Mouse (Mus musculus) lung, embryonic 15.5 days (tissue): ENCODE measurements at regions not wholly inside any gene's neighbourhood (a gene's known extent, or its start where the extent isn't known, plus 50 kb on each side); places are given as distances from the start of the nearest gene placed in this dataset.
"Not testable (repeated sequence)": the region's sequence is repeated elsewhere in the genome, so short reads cannot be mapped to it uniquely, and the experiment has no call there.

ENCODE experiments used
- ATAC-seq: fragments of 200-750 bp; cut with Nextera tagmentation; 2 replicates; pipeline ENCODE4 v1.8.0; 2017; ENCODE audit warnings: moderate number of reproducible peaks, borderline replicate concordance; ENCODE audit not compliant: low FRiP score, low TSS enrichment; ENCODE audit errors: extremely low read depth
- H3K27ac ChIP-seq: fragments of 300-500 bp; sonication (generic); 2 replicates; pipeline ENCODE4 v1.5.1; 2015; ENCODE audit warnings: moderate library complexity, mild to moderate bottlenecking, inconsistent platforms
- H3K27me3 ChIP-seq: fragments of 300-500 bp; sonication (generic); 2 replicates; pipeline ENCODE4 v1.6.1; 2015; ENCODE audit warnings: inconsistent platforms
- H3K36me3 ChIP-seq: fragments of 300-500 bp; sonication (generic); 2 replicates; pipeline ENCODE4 v1.6.1; 2015; ENCODE audit warnings: inconsistent platforms
- H3K4me1 ChIP-seq: fragments of 300-500 bp; sonication (generic); 2 replicates; pipeline ENCODE4 v1.6.1; 2015; ENCODE audit warnings: inconsistent platforms
- H3K4me2 ChIP-seq: fragments of 300-500 bp; sonication (generic); 2 replicates; pipeline ENCODE4 v1.6.1; 2015; ENCODE audit warnings: inconsistent platforms, mild to moderate bottlenecking, moderate library complexity
- H3K4me3 ChIP-seq: fragments of 300-500 bp; sonication (generic); 2 replicates; pipeline ENCODE4 v1.5.1; 2015; ENCODE audit warnings: mild to moderate bottlenecking, inconsistent platforms
- H3K9ac ChIP-seq: fragments of 300-500 bp; sonication (generic); 2 replicates; pipeline ENCODE4 v1.6.1; 2015; ENCODE audit warnings: inconsistent platforms
- H3K9me3 ChIP-seq: fragments of 300-500 bp; sonication (generic); 2 replicates; pipeline ENCODE4 v1.6.1; 2016; ENCODE audit warnings: inconsistent platforms
- WGBS: fragments of 180-500 bp; shearing (Covaris S2); methylation state at CpG from one replicate; pipeline ENCODE4 v1.1.7; 2015; 5-methylcytosine and 5-hydroxymethylcytosine counted together

GRCm38 (mm10) chr7:83450346-83450745, 134.4 kb upstream of the Tmc3 start:
- Histone ChIP-seq H3K9ac (no peak overlapping the region), H3K4me1 (peaks cover 7% of the 10 kb centered on the region; the same call in 1 of the 2 replicates), H3K9me3 (no peaks in the 10 kb centered on the region), H3K4me2 (no peak overlapping the region), H3K27ac (no peak overlapping the region), H3K36me3 (no peaks in the 10 kb centered on the region), H3K4me3 (no peak overlapping the region), H3K27me3 (no peaks in the 10 kb centered on the region)
- ATAC-seq: no peak
- WGBS: 56% methylated on average over 3 of the region's 3 CpGs

DNA sequence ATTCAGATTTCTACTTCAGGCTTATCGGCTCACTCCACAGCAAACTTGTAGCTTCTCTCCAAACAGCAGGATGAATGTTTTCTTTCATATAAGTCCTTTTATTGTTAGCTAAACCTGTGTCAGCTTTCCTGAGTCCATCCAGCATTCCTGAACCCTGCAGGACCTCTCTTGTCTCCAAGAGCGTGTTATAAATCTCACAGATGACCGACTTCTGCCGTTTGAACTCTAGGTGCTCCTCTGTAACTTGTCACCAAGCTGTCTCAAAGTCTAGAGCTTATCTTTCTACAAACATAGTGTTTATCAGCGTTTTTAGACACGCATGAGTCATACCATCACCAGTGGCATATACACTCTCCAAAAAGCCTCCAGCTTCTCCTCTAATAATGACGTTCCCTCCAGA, 132.4 kb upstream of the Tmc3 start:
- Histone ChIP-seq H3K36me3 (no peaks in the 10 kb centered on the region), H3K27ac (no peak overlapping the region), H3K4me2 (no peak overlapping the region), H3K9ac (no peak overlapping the region), H3K9me3 (no peaks in the 10 kb centered on the region), H3K4me3 (no peak overlapping the region), H3K27me3 (no peaks in the 10 kb centered on the region), H3K4me1 (0 out of 2 replicates have a peak, but pooled peaks cover 3% of the 10 kb centered on the region)
- WGBS: 7% methylated on average over 7 of the region's 7 CpGs
- no peak for ATAC-seq

DNA sequence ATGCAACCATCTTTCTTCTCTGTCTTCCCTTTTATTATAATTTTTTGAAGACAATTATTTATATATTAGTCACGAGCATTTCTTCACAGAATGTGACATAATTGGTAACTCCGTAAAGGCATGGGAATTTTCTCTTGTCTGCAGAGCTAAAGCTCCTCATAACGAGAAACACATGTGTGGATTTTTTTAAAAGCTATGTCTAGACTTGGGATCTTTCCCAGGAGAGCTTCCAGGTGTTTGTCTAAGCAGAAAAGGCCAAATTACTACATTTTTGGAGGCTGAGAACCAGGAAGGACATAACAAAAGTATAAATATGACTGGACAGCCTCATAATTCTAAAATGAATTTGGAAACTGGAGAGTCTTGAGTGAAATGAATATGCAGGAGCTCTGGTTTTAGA, 125.2 kb upstream of the Tmc3 start:
- 56% methylated on average over 3 of the region's 3 CpGs for WGBS
- H3K4me3 ChIP-seq: no peak overlapping the region

GRCm38 (mm10) chr7:83467006-83467405, 117.7 kb upstream of the Tmc3 start:
- Histone ChIP-seq H3K27me3 (no peaks in the 10 kb centered on the region), H3K4me3 (no peak overlapping the region), H3K9me3 (no peaks in the 10 kb centered on the region), H3K27ac (no peak overlapping the region), H3K4me2 (no peak overlapping the region), H3K36me3 (no peaks in the 10 kb centered on the region), H3K9ac (no peak overlapping the region), H3K4me1 (no peaks in the 10 kb centered on the region)
- 65% methylated on average over 8 of the region's 8 CpGs for WGBS
- ATAC-seq: no peak

More for the DNA sequence above, 125.2 kb upstream of the Tmc3 start:
- H3K9ac ChIP-seq: no peak overlapping the region
- H3K4me1 ChIP-seq: no peaks in the 10 kb centered on the region
- H3K27ac ChIP-seq: no peak overlapping the region
- H3K36me3 ChIP-seq: no peaks in the 10 kb centered on the region
- ATAC-seq: no peak
- H3K27me3 ChIP-seq: no peaks in the 10 kb centered on the region
- no peak overlapping the region for H3K4me2 ChIP-seq
- no peaks in the 10 kb centered on the region for H3K9me3 ChIP-seq

DNA sequence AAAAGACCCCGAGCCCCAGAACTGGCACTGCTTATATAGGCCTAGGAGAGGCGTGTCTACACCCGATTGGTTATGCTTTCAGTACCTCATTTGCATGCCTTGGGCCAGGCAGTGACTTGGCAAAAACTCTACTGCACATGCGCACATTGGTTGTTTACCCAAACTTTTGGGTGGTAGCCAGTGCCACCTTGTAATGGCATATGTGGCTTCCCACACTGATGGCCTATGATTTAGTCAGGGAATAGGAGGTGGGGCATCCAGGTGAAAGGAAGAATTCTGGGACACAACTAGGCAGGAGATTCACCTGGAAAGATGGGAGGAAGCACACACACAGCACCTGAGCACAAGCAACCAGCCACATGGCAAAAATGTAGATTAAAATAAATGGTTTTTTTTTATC, 114.9 kb upstream of the Tmc3 start:
- H3K4me3 ChIP-seq, ATAC-seq, H3K9me3 ChIP-seq, H3K9ac ChIP-seq, H3K27ac ChIP-seq, H3K27me3 ChIP-seq, H3K36me3 ChIP-seq, H3K4me2 ChIP-seq, H3K4me1 ChIP-seq: not testable (repeated sequence)
- 88% methylated on average over 4 of the region's 4 CpGs for WGBS

- peaks cover 13% of the 10 kb centered on the region for H3K4me1 ChIP-seq
- no peak for ATAC-seq
- H3K4me3 ChIP-seq: no peak overlapping the region
- 86% methylated on average over 2 of the region's 2 CpGs for WGBS
- H3K9ac ChIP-seq: no peak overlapping the region
- no peak overlapping the region for H3K4me2 ChIP-seq
- H3K27me3 ChIP-seq: no peaks in the 10 kb centered on the region
- H3K36me3 ChIP-seq: no peaks in the 10 kb centered on the region
- H3K9me3 ChIP-seq: no peaks in the 10 kb centered on the region
- H3K27ac ChIP-seq: no peak overlapping the region
Measured at GRCm38 (mm10) chr7:83471111-83471510, 113.6 kb upstream of the Tmc3 start.

- Histone ChIP-seq H3K4me3 (no peak overlapping the region), H3K9ac (no peak overlapping the region), H3K36me3 (no peaks in the 10 kb centered on the region), H3K27me3 (no peaks in the 10 kb centered on the region), H3K9me3 (no peaks in the 10 kb centered on the region), H3K4me2 (no peak overlapping the region), H3K4me1 (peaks cover 31% of the 10 kb centered on the region), H3K27ac (no peak overlapping the region)
- WGBS: 78% methylated on average over 2 of the region's 2 CpGs
- no peak for ATAC-seq
Measured at GRCm38 (mm10) chr7:83474471-83474870, 110.3 kb upstream of the Tmc3 start.

DNA sequence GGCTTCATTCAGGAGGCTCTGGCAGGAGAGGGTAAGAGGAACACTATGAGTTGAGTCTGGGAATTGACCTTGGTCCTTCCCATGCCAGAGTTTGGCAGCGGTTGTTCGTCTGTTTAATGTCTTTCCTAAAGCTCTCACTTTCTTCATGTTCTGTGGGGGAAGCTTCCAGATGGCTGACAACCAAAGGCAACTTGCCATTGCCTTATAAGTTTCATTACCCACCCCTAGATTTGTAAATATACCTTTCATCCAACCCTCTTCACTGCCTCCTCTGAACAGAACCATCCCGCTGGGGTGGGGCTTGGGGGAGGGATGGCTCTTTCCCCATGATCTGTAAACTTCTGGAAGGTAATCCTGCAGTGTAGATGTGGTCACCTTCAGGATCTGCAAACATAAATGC, 109.7 kb upstream of the Tmc3 start:
- no peak for ATAC-seq
- no peaks in the 10 kb centered on the region for H3K36me3 ChIP-seq
- H3K9me3 ChIP-seq: no peaks in the 10 kb centered on the region
- H3K4me1 ChIP-seq: peaks cover 31% of the 10 kb centered on the region
- H3K4me3 ChIP-seq: no peak overlapping the region
- no peak overlapping the region for H3K27ac ChIP-seq
- H3K4me2 ChIP-seq: no peak overlapping the region
- H3K9ac ChIP-seq: no peak overlapping the region
- WGBS: 37% methylated on average over 3 of the region's 3 CpGs
- H3K27me3 ChIP-seq: no peaks in the 10 kb centered on the region

DNA sequence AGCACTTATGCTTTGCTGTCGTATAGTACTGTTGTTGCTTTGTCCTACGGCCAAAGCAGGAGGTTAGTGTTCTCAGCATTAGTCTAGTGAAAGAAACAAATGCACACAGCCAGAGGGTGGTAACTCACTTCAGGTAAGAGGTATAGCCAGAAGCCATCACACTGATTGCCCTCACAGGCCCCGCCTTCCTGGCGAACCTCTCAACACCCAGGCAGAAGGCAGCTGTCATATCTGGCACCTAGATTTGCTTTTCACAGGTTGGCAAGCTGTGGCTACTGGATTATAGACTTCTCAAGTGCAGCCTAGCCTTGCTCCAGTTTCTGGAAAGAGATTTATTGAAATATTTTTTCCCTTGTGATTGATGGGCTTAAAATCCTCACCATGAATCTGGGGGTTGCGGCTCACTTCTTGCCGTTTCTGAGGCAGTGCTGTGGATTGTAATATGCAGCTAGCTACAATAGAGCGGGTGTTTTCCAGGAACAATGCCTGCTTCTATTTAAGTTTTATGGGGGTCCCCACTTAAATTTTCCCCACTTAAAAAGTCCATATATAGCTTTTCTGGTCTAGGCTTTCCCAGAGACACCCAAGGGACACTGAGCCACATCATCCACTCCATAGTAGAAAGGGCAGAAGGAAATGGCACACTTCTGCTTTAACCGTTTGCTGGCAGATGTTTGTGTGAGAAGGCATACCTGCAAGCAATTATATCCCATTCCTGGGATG, 109.1 kb upstream of the Tmc3 start:
- Histone ChIP-seq H3K4me2 (no peak overlapping the region), H3K27ac (no peak overlapping the region), H3K4me3 (no peak overlapping the region), H3K9me3 (no peaks in the 10 kb centered on the region), H3K27me3 (no peaks in the 10 kb centered on the region), H3K9ac (no peak overlapping the region), H3K4me1 (peaks cover 31% of the 10 kb centered on the region), H3K36me3 (no peaks in the 10 kb centered on the region)
- no peak for ATAC-seq
- 54% methylated on average over 8 of the region's 8 CpGs for WGBS

- Histone ChIP-seq H3K4me2 (no peak overlapping the region), H3K27ac (no peak overlapping the region)
- 43% methylated on average over 3 of the region's 3 CpGs for WGBS
Measured at GRCm38 (mm10) chr7:83476161-83476495, 108.6 kb upstream of the Tmc3 start.

DNA sequence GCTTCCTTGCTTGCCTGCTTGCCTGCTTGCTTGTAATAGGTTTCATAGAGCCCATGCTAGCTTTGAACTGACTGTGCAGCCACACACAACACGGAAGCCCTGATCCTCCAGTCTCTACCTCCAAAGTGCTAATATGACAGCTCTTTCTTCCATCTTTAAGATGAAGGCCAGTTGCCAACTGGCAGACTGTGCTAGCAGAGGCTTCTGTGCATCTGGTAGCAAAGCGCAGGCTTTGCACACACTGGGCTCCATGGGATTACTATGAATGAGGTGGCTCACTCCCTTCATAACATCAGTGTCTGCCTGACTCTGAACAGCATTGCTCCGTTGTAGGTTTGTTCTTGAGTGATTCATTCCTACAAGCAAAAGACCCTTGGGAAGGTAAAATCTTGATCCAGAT, 107.9 kb upstream of the Tmc3 start:
- no peak overlapping the region for H3K9ac ChIP-seq
- no peaks in the 10 kb centered on the region for H3K36me3 ChIP-seq
- no peak overlapping the region for H3K4me2 ChIP-seq
- H3K4me3 ChIP-seq: no peak overlapping the region
- 73% methylated on average over 3 of the region's 3 CpGs for WGBS
- H3K27ac ChIP-seq: no peak overlapping the region
- H3K9me3 ChIP-seq: no peaks in the 10 kb centered on the region
- H3K4me1 ChIP-seq: peaks cover 31% of the 10 kb centered on the region
- no peaks in the 10 kb centered on the region for H3K27me3 ChIP-seq
- no peak for ATAC-seq

More at GRCm38 (mm10) chr7:83476161-83476495, 108.6 kb upstream of the Tmc3 start:
- Histone ChIP-seq H3K9me3 (no peaks in the 10 kb centered on the region), H3K36me3 (no peaks in the 10 kb centered on the region), H3K9ac (no peak overlapping the region), H3K4me3 (no peak overlapping the region), H3K27me3 (no peaks in the 10 kb centered on the region), H3K4me1 (peaks cover 31% of the 10 kb centered on the region)
- 0 out of 2 replicates have a peak, but pooled peaks have one; percentile 60 for ATAC-seq

GRCm38 (mm10) chr7:83477661-83478121, 107.0 kb upstream of the Tmc3 start:
- H3K9me3 ChIP-seq: no peaks in the 10 kb centered on the region
- H3K27me3 ChIP-seq: no peaks in the 10 kb centered on the region
- H3K36me3 ChIP-seq: no peaks in the 10 kb centered on the region
- ATAC-seq: peak; percentile 60; the same call in 1 of the 2 replicates
- 10% methylated on average over 7 of the region's 7 CpGs for WGBS
- H3K4me1 ChIP-seq: peaks cover 32% of the 10 kb centered on the region
- no peak overlapping the region for H3K4me3 ChIP-seq
- no peak overlapping the region for H3K9ac ChIP-seq
- peak overlapping the region; percentile 28; the same call in 1 of the 2 replicates for H3K4me2 ChIP-seq
- peak overlapping the region; percentile 35 for H3K27ac ChIP-seq

GRCm38 (mm10) chr7:83481655-83482054, 103.1 kb upstream of the Tmc3 start:
- H3K36me3 ChIP-seq: no peaks in the 10 kb centered on the region
- no peak overlapping the region for H3K4me3 ChIP-seq
- no peak overlapping the region for H3K4me2 ChIP-seq
- H3K27ac ChIP-seq: no peak overlapping the region
- H3K27me3 ChIP-seq: no peaks in the 10 kb centered on the region
- no peak for ATAC-seq
- no peak overlapping the region for H3K9ac ChIP-seq
- peaks cover 19% of the 10 kb centered on the region for H3K4me1 ChIP-seq
- no peaks in the 10 kb centered on the region for H3K9me3 ChIP-seq
